Mouse (Mus musculus): Measurements from ENCODE around the gene Slc38a1.

DNA sequence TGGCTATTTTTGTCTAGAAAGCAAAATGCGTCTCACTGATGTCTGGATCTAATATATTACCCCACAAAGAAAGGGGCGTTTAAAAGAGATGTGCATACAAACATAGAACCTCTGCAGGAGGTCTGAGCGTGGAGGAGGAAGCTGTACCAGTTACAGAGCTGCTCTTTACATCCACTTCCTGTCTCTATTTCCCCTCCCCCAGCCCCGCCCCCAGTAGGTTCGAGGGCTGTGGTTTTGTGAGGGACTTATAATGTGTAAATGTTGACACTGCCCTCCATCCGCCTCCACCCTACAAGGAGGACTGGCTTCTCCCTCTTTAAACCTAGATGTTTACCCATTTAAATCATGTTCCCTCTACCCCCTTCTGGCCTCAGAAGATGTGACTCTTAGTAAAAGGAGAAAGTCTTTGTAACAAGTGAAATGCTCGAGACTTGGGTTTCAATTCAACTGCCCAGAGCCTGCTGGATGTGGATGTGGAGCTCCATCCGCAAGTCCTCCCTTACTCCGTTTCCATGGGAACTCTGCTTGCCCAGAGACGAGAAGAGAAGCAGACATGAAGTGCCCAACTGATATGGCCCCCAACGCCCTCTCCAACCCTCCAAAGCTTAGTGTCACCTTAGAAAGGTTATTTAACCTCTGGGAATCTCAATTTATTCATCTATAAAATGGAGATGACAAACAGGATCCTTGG lies 43.7 kb downstream of the Slc38a1 start:
- no peak for TF ChIP-seq ZC3H11A (IDR thresholded peaks at IDR 0.05; ENCODE audit: low read depth, low read length)
- TF ChIP-seq EP300 (IDR thresholded peaks at IDR 0.05; ENCODE audit: low read depth in 1 of 2, low read length in 2 of 2): no peak

Measured in MEL (cell line).